ENCODE assay signal across 33 mouse cellular contexts in the genomic region with DNA sequence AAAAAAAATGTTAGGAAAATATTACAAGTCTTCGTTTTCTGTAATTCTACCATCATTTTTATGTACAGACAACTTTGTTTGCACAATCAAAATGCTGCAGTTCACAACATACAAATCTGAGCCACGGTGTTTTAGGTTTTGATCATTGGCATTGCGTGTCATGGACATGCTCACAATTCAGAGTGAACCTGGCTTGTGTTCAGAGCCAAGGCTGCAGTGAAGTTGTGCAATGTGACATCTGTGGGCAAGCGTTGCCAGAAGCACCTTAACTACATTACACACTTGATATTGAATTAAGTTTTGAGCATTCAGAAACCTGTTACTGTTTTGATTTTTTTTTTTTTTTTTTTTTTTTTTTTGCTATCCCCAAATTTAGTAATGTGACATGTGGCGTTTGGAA. TPM values are rescaled to one million over a fixed set of nuclear protein-coding genes. Genes with fewer than 3 reads are reported as not detected.
"Had no signal": no experiment of that assay in that cellular context is flagged by ENCODE, and none has a peak within 500 bp of the region (broad histone marks: within the 10 kb centered on the region; RNA-seq: fewer than 3 reads in every experiment).

No protein-coding gene starts in this region.

- H3K27me3 ChIP-seq: embryonic facial prominence, embryonic 12.5 days; embryonic facial prominence, embryonic 13.5 days; embryonic facial prominence, embryonic 15.5 days; forebrain, embryonic 12.5 days; forebrain, embryonic 13.5 days; forebrain, embryonic 15.5 days had no signal

- H3K9ac ChIP-seq: embryonic facial prominence, embryonic 12.5 days; embryonic facial prominence, embryonic 13.5 days; embryonic facial prominence, embryonic 15.5 days; forebrain, embryonic 12.5 days; forebrain, embryonic 13.5 days; forebrain, embryonic 15.5 days; forebrain, postnatal 0 days had no signal

- H3K4me3 ChIP-seq: embryonic facial prominence, embryonic 10.5 days; embryonic facial prominence, embryonic 12.5 days; embryonic facial prominence, embryonic 13.5 days; embryonic facial prominence, embryonic 15.5 days; erythroblast, embryonic 14.5 days; forebrain, embryonic 10.5 days; forebrain, embryonic 12.5 days; forebrain, embryonic 13.5 days; forebrain, embryonic 15.5 days; gastrocnemius, adult 2 months; heart, adult 2 months had no signal

- H3K4me1 ChIP-seq: embryonic facial prominence, embryonic 10.5 days; embryonic facial prominence, embryonic 12.5 days; embryonic facial prominence, embryonic 13.5 days; embryonic facial prominence, embryonic 15.5 days; forebrain, embryonic 10.5 days; forebrain, embryonic 12.5 days; forebrain, embryonic 13.5 days; forebrain, embryonic 15.5 days had no signal

- H3K36me3 ChIP-seq: embryonic facial prominence, embryonic 10.5 days; embryonic facial prominence, embryonic 12.5 days; embryonic facial prominence, embryonic 13.5 days; embryonic facial prominence, embryonic 15.5 days; forebrain, embryonic 10.5 days; forebrain, embryonic 12.5 days; forebrain, embryonic 15.5 days had no signal

- DNase-seq: cerebellum, adult 8-10 months; cerebellum, adult 9-10 months; cerebellum, adult 9-11 months; cerebellum, postnatal 10 days; cerebellum, postnatal 14 days; cerebellum, postnatal 25 days; cerebellum, postnatal 36 days; embryo, embryonic 11 days; forebrain, postnatal 0 days; gastrocnemius, adult 2 months; gastrocnemius, postnatal 10 days; gastrocnemius, postnatal 14 days; gastrocnemius, postnatal 25 days; heart, adult 11 months; heart, adult 18-20 months; heart, adult 2 months had no signal

- H3K27ac ChIP-seq: embryonic facial prominence, embryonic 10.5 days; embryonic facial prominence, embryonic 12.5 days; embryonic facial prominence, embryonic 13.5 days; embryonic facial prominence, embryonic 15.5 days; forebrain, embryonic 10.5 days; forebrain, embryonic 12.5 days; forebrain, embryonic 13.5 days; forebrain, embryonic 15.5 days; gastrocnemius, adult 2 months; heart, adult 2 months had no signal

RNA-seq across cellular contexts. Expression of a gene that starts 4.0 kb away (rescaled TPM):
- total RNA-seq: common myeloid progenitor, adult 5-6 weeks; granulocyte monocyte progenitor cell, adult 5-6 weeks; heart, adult 18-20 months had no signal
- polyA plus RNA-seq: embryonic facial prominence, embryonic 10.5 days; embryonic facial prominence, embryonic 13.5 days; erythroblast, embryonic 14.5 days; forebrain, embryonic 10.5 days; forebrain, embryonic 11.5 days; forebrain, embryonic 12.5 days; forebrain, embryonic 13.5 days; forebrain, embryonic 14.5 days; forebrain, embryonic 16.5 days had no signal

RNA-seq across cellular contexts. Expression of a gene that starts 37.1 kb away (rescaled TPM):
- total RNA-seq: common myeloid progenitor, adult 5-6 weeks; gastrocnemius, adult 18-20 months; gastrocnemius, adult 2 months; gastrocnemius, adult 8-10 months; gastrocnemius, postnatal 36 days; granulocyte monocyte progenitor cell, adult 5-6 weeks; heart, adult 18-20 months had no signal
- polyA plus RNA-seq: embryonic facial prominence, embryonic 10.5 days; forebrain, embryonic 11.5 days; forebrain, embryonic 12.5 days; forebrain, embryonic 14.5 days; forebrain, embryonic 16.5 days had no signal
